Mouse (Mus musculus) C2C12 (cell line): ENCODE data around the gene Zdhhc1.

ENCODE experiments used
- CTCF ChIP-seq: IDR thresholded peaks from one replicate; pipeline ENCODE4 v1.5.1; 2011; ENCODE audit not compliant: control insufficient read depth, insufficient read depth, insufficient read length
- MAX ChIP-seq: IDR thresholded peaks from one replicate; pipeline ENCODE4 v1.6.1; 2011; ENCODE audit warnings: mild to moderate bottlenecking, control low read depth

- TF ChIP-seq MAX (no peak), CTCF (no peak)
Observed at GRCm38 (mm10) chr8:105537011-105537677, 40.4 kb upstream of the Zdhhc1 start.
